Mouse (Mus musculus) neural tube, postnatal 0 days (tissue): ENCODE measurements around the gene Ebi3. TPM values are rescaled to one million over a fixed set of nuclear protein-coding genes. Genes with fewer than 3 reads are reported as not detected.

ENCODE experiments used
- polyA plus RNA-seq: library from polyadenylated mRNA; unstranded; fragments of >200 nt; fragmentation: Nextera tagmentation; extraction: Ambion mirVana; gene quantifications from 2 replicates; pipeline ENCODE4 v1.2.1, GENCODE M21; 2015

Ebi3 gene
- polyA plus RNA-seq, result 8.1 and 8.7 TPM in 2 replicates

GRCm38 (mm10) chr17:55952447-55953027 is at the start of gene Ebi3:
Gene Ebi3, plus strand, starts transcription at chr17:55952640.

GRCm38 (mm10) chr17:55949400-55949799 is 3.0 kb upstream of the Ebi3 start, which contains the start of gene Zfp119b:
Gene Zfp119b, minus strand, starts transcription at chr17:55949500.

GRCm38 (mm10) chr17:55958918-55959728 is 6.7 kb downstream of the Ebi3 start, which contains the start of gene Yju2:
Gene Yju2, plus strand, starts transcription at chr17:55959099.

GRCm38 (mm10) chr17:55969966-55970891 is 17.8 kb downstream of the Ebi3 start, which contains the start of gene Shd:
Gene Shd, plus strand, starts transcription at chr17:55970467.

GRCm38 (mm10) chr17:55986030-55986961 is 33.9 kb downstream of the Ebi3 start, which contains the start of gene Fsd1:
Gene Fsd1, plus strand, starts transcription at chr17:55986509.

GRCm38 (mm10) chr17:56005415-56006061 is 53.1 kb downstream of the Ebi3 start, which contains the start of the genes Stap2 and Mpnd:
Gene Stap2, minus strand, starts transcription at chr17:56005584.
Gene Mpnd, plus strand, starts transcription at chr17:56005711.

Other genes with a start within 250 kb of the Ebi3 start
- gene Pot1b, start 240.0 kb upstream of the Ebi3 start, polyA plus RNA-seq, result 3.0 and 3.6 TPM in 2 replicates
- 0.08 and 0.09 TPM in 2 replicates for gene Adgre4, start 202.7 kb upstream of the Ebi3 start, polyA plus RNA-seq
- gene Zfp119a, start 73.7 kb upstream of the Ebi3 start, polyA plus RNA-seq, result 8.3 and 8.4 TPM in 2 replicates
- gene Zfp959, start 60.5 kb upstream of the Ebi3 start, polyA plus RNA-seq, result 11.0 and 13.5 TPM in 2 replicates
- 7.6 and 7.7 TPM in 2 replicates for gene Zfp119b, start 3.1 kb upstream of the Ebi3 start, polyA plus RNA-seq
- 16.2 and 16.8 TPM in 2 replicates for gene Yju2, start 6.5 kb downstream of the Ebi3 start, polyA plus RNA-seq
- 154 and 192 TPM in 2 replicates for gene Shd, start 17.8 kb downstream of the Ebi3 start, polyA plus RNA-seq
- gene Fsd1, start 33.9 kb downstream of the Ebi3 start, polyA plus RNA-seq, result 184 and 209 TPM in 2 replicates
- gene Stap2, start 52.9 kb downstream of the Ebi3 start, polyA plus RNA-seq, result 3.7 and 5.4 TPM in 2 replicates
- 109 and 145 TPM in 2 replicates for gene Mpnd, start 53.1 kb downstream of the Ebi3 start, polyA plus RNA-seq
- gene Sh3gl1, start 84.0 kb downstream of the Ebi3 start, polyA plus RNA-seq, result 80.6 and 84.8 TPM in 2 replicates
- gene Chaf1a, start 87.8 kb downstream of the Ebi3 start, polyA plus RNA-seq, result 2.8 and 3.3 TPM in 2 replicates
- gene Ubxn6, start 122.4 kb downstream of the Ebi3 start, polyA plus RNA-seq, result 64.8 and 72.3 TPM in 2 replicates
- gene Hdgfl2, start 127.0 kb downstream of the Ebi3 start, polyA plus RNA-seq, result 97.5 and 111 TPM in 2 replicates
- gene Plin4, start 157.2 kb downstream of the Ebi3 start, polyA plus RNA-seq, result 0.09 and 0.15 TPM in 2 replicates
- 3.1 and 3.5 TPM in 2 replicates for gene Plin5, start 165.0 kb downstream of the Ebi3 start, polyA plus RNA-seq
- gene Lrg1, start 169.4 kb downstream of the Ebi3 start, polyA plus RNA-seq, result 0.37 and 1.8 TPM in 2 replicates
- 17.3 and 18.0 TPM in 2 replicates for gene Sema6b, start 187.7 kb downstream of the Ebi3 start, polyA plus RNA-seq
- gene Tnfaip8l1, start 209.8 kb downstream of the Ebi3 start, polyA plus RNA-seq, result 7.9 and 9.2 TPM in 2 replicates
- gene Mydgf, start 231.3 kb downstream of the Ebi3 start, polyA plus RNA-seq, result 92.3 and 100 TPM in 2 replicates